Mouse (Mus musculus) embryo, embryonic 11 days (tissue): Measurements from ENCODE around the gene Cdh24.

Source experiments
- DNase-seq: peaks from one replicate; pipeline ENCODE4 v3.0.0-alpha.2; 2015

The Cdh24 gene

GRCm38 (mm10) chr14:54603686-54604085, 37.5 kb downstream of the Cdh24 start:
- DNase-seq, result no peak

- DNase-seq, result peak; percentile 99
Measured at GRCm38 (mm10) chr14:54603038-54603654, 38.0 kb downstream of the Cdh24 start.

GRCm38 (mm10) chr14:54602613-54603012, 38.6 kb downstream of the Cdh24 start:
- DNase-seq, result peak; percentile 48

DNA sequence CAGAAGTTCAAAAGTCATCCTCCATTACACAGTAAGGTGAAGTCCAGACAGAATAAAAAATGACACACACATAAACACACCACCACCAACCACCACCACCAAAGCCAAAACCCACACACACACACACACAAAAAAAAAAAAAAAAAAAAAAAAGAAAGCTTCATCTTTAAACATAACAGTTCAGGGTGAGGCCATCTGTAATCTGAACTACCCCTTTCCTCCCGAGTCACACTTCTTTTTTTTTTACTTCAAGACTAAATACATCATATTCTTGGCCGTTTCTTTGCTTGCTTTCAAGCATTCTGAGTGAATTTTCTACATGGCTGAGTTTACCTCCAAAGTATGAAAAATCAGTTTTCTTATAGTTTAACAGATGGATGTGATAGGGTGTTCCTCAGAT, 39.6 kb downstream of the Cdh24 start:
- DNase-seq, result no peak

GRCm38 (mm10) chr14:54597084-54597483, 44.1 kb downstream of the Cdh24 start:
- no peak for DNase-seq

GRCm38 (mm10) chr14:54594631-54595414, 46.3 kb downstream of the Cdh24 start:
- DNase-seq, result no peak

DNA sequence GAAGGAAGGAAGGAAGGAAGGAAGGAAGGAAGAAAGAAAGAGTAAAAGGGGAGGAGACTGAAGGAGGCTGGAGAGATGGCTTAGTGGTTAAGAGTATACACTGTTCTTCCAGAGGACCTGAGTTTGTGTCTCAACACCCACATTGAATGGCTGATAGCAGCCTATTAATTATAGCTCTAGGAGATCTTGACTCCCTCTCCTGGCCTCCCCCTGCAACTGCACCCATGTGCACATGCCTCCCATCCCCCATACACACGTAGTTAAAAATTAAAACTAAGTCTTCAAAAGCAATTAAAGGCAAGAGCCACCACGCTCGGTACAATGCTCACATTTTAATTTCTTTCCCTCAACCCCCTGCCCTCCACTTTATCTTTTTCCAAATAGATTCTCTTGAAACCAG, 47.1 kb downstream of the Cdh24 start:
- no peak for DNase-seq

- DNase-seq, result peak; percentile 17
Measured at GRCm38 (mm10) chr14:54592319-54592934, 48.7 kb downstream of the Cdh24 start.

GRCm38 (mm10) chr14:54591056-54591455, 50.1 kb downstream of the Cdh24 start:
- no peak for DNase-seq

DNA sequence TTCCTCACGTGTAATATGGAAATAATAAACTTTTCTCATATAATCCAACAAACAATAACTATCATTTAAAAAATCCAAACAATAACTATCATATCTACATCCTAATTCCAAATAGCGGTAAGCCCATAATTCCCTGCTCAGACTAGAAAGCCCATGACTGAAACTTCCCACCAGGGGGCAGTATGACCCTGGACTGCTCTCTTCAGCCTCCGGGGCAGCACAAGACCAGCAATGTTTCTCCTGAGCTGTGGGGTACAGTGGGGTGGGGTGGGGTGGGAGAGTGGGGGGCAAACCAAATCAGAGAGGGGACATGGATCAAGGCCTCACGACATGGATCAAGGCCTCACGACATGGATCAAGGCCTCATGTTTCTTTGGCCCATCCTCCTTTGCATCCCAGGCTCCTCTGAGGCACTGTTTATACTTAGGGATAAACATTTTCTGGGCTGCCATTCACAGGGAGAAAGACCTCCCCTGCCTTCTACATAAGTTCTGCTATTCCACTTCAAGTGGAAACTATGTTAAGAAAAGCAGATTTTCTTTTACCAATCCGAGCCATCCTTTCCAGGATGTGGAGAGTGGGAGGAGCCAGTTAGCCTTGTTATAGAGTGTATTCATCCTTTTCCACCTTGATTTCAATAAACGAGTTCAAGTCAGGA, 57.4 kb downstream of the Cdh24 start:
- peak; percentile 78 for DNase-seq

- no peak for DNase-seq
Measured at GRCm38 (mm10) chr14:54582536-54582935, 58.6 kb downstream of the Cdh24 start.
